Mouse (Mus musculus): ENCODE measurements at regions not wholly inside any gene's neighbourhood (a gene's known extent, or its start where the extent isn't known, plus 50 kb on each side); places are given as distances from the start of the nearest gene placed in this dataset.
A peak's percentile ranks its signal among the peaks of the same experiment; 100 is the strongest.

DNA sequence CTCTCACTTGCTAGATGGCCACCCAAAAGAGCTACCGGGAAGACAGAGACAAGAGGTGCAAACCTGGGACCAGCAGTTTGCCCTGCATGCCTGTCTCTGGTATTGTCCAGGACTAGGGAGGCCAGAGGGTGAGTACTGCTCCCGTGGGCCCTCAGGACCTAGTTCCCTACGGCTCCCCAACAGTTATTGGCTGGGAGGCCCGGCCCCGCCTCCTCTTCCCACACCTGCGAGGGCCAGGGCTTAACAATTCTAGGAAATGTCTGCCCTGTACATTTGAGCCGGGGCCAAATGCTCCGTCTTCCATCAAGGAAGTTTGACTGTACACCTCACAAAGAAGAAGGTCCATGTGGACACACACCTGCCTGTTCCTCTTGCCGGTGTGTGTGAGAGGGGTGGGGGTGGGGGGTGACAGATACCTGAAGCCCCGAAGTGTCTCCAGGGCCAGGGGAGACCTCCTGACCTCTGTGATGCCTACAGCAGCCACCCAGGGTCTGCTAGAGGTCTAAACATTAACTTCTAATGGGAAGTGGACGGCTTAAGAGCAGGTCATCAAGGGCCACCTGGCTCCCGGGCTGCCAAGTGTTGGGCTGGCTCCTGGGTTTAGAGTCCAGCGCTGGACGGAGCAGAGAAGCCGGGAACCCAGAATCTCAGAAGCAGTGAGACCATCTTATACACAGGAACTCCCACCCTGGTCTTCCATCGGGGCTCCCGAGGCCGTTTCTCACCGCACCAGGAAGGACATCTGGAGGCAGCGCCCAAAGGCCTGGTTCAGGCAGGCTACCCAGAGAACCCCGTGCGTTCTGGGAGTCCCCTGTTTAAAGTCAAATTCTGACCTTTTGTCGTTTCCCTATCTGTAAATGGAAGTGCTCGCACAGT lies 146.5 kb downstream of the Vegfa start:
- Histone ChIP-seq H3K9ac (ENCODE audit: low read depth, low read length) (no peak overlapping the region), H3K36me3 (ENCODE audit: control insufficient read depth, insufficient read depth, low read length) (no peaks in the 10 kb centered on the region), H3K27me3 (ENCODE audit: control insufficient read depth, insufficient read depth, low read length) (no peaks in the 10 kb centered on the region), H3K4me1 (ENCODE audit: control insufficient read depth, insufficient read depth, low read length) (peaks cover 24% of the 10 kb centered on the region), H3K4me3 (no peak overlapping the region), H3K79me2 (replicated peaks; ENCODE audit: control insufficient read depth, insufficient read depth, low read length) (no peaks in the 10 kb centered on the region), H3K27ac (peak overlapping the region; percentile 80)
- 34% methylated on average over 24 of the region's 24 CpGs for WGBS
- intact Hi-C loops (cut with DNase I), result loop anchor here (5.0 to 10.0 kb wide), 3 partner anchors 142 to 301 kb away; no protein-coding TSS in a partner anchor
- TF ChIP-seq CTCF (IDR thresholded peaks at IDR 0.05), result no peak
- no peak for TF ChIP-seq POLR2A (IDR thresholded peaks at IDR 0.05; ENCODE audit: insufficient read depth, low read depth, low read length)
- TF ChIP-seq EP300 (IDR thresholded peaks at IDR 0.05; ENCODE audit: insufficient read depth, low read depth, low read length), result no peak; the same call in 1 of the 2 replicates
- DNase-seq, result peak; percentile 72 to 80

DNA sequence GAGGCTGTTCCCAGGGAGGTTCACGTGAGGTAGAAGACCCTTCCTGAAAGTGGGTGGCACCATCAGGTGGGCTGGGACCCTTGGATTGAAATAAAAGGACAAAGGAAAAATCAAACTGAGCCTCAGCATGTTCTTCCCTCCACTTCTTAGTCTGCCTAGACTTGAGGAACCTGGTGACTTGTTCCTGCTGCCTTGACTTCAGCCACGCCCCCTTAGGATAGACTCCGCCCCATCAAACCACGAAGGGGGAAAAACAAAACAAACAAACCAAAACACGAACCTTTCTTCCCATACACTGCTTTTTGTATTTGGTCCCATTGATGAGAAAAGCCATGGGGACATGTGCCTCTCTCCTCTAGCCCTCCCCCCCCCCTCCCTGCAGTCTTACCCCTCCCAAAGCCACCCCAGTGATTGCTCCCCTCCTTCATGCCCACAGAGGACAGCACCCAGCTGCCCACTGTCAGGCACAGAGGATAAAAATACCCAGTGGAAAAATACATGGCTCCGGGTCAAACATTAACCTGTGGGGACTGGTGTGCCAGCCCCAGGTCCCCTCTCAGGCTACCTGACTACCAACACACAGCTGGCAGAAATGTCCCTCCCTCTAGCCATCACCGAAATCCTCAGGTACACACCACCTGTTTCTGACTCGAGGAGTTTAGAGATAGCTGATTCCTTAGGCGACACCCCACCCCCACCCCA lies 148.0 kb downstream of the Vegfa start:
- WGBS, result 74% methylated on average over 9 of the region's 9 CpGs
- Histone ChIP-seq H3K4me3 (no peak overlapping the region), H3K36me3 (ENCODE audit: control insufficient read depth, insufficient read depth, low read length) (no peaks in the 10 kb centered on the region), H3K27ac (no peak overlapping the region), H3K79me2 (replicated peaks; ENCODE audit: control insufficient read depth, insufficient read depth, low read length) (no peaks in the 10 kb centered on the region), H3K9ac (ENCODE audit: low read depth, low read length) (no peak overlapping the region), H3K4me1 (ENCODE audit: control insufficient read depth, insufficient read depth, low read length) (peaks cover 28% of the 10 kb centered on the region), H3K27me3 (ENCODE audit: control insufficient read depth, insufficient read depth, low read length) (no peaks in the 10 kb centered on the region)
- TF ChIP-seq POLR2A (IDR thresholded peaks at IDR 0.05; ENCODE audit: insufficient read depth, low read depth, low read length), result no peak
- no peak for TF ChIP-seq EP300 (IDR thresholded peaks at IDR 0.05; ENCODE audit: insufficient read depth, low read depth, low read length)
- no peak for TF ChIP-seq CTCF (IDR thresholded peaks at IDR 0.05)
- intact Hi-C loops (cut with DNase I), result loop anchor here (10.0 kb wide), 1 partner anchor 299 kb away; no protein-coding TSS in a partner anchor
- DNase-seq, result no peak

DNA sequence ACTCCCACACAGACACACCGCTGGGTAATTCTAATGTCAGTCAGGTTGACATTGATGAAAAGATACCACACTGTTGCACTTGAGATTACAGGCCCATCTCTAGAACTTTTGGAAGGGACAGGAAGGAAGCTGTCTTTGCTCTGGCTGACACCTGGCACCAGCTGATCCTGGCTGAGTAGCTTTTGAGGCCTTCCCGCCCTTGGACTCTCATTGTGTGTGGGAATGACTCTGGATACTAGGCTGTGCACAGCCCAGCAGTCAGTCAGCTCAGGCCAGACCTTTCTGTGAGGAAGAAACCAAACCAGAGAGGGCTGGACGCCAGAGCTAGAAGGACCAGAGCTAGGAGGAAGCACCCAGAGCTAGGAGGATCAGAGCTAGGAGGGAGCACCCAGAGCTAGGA lies 149.0 kb upstream of the 1600014C23Rik start:
- Histone ChIP-seq H3K79me2 (replicated peaks; ENCODE audit: control insufficient read depth, insufficient read depth, low read length) (no peaks in the 10 kb centered on the region), H3K27ac (no peak overlapping the region), H3K4me1 (ENCODE audit: control insufficient read depth, insufficient read depth, low read length) (peaks cover 27% of the 10 kb centered on the region), H3K27me3 (ENCODE audit: control insufficient read depth, insufficient read depth, low read length) (no peaks in the 10 kb centered on the region), H3K4me3 (no peak overlapping the region), H3K9ac (ENCODE audit: low read depth, low read length) (no peak overlapping the region), H3K36me3 (ENCODE audit: control insufficient read depth, insufficient read depth, low read length) (no peaks in the 10 kb centered on the region)
- WGBS, result 25% methylated on average over 3 of the region's 3 CpGs
- intact Hi-C loops (cut with DNase I), result loop anchor here (10.0 kb wide), 1 partner anchor 298 kb away; no protein-coding TSS in a partner anchor
- no peak for DNase-seq
- TF ChIP-seq EP300 (IDR thresholded peaks at IDR 0.05; ENCODE audit: insufficient read depth, low read depth, low read length), result no peak

DNA sequence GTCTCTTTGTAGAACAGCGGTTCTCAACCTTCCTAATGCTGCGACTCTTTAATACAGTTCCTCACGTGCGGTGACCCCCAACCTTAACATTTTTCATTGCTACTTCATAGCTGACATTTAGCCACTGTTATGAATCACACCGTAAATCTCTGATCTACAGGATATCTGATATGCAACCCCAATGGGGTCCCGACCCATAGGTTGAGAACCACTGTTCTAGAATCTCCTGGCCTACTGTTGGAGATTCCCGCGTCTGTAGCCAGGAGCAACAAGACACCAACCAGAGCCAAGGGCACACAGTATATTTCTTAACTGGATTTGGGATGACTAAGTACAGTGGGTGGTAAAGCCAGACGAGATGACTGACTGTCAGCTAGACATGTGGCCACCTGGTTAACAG lies 147.6 kb upstream of the 1600014C23Rik start:
- H3K27ac ChIP-seq, result no peak overlapping the region
- H3K79me2 ChIP-seq (replicated peaks; ENCODE audit: control insufficient read depth, insufficient read depth, low read length), result no peaks in the 10 kb centered on the region
- TF ChIP-seq EP300 (IDR thresholded peaks at IDR 0.05; ENCODE audit: insufficient read depth, low read depth, low read length) (no peak), POLR2A (IDR thresholded peaks at IDR 0.05; ENCODE audit: insufficient read depth, low read depth, low read length) (no peak), CTCF (IDR thresholded peaks at IDR 0.05) (no peak)
- H3K9ac ChIP-seq (ENCODE audit: low read depth, low read length), result no peak overlapping the region
- H3K4me3 ChIP-seq, result no peak overlapping the region
- no peaks in the 10 kb centered on the region for H3K27me3 ChIP-seq (ENCODE audit: control insufficient read depth, insufficient read depth, low read length)
- intact Hi-C loops (cut with DNase I), result loop anchor here (10.0 kb wide), 1 partner anchor 296 kb away; no protein-coding TSS in a partner anchor
- H3K4me1 ChIP-seq (ENCODE audit: control insufficient read depth, insufficient read depth, low read length), result peaks cover 22% of the 10 kb centered on the region
- 94% methylated on average over 9 of the region's 9 CpGs for WGBS
- DNase-seq, result no peak
- H3K36me3 ChIP-seq (ENCODE audit: control insufficient read depth, insufficient read depth, low read length), result no peaks in the 10 kb centered on the region

DNA sequence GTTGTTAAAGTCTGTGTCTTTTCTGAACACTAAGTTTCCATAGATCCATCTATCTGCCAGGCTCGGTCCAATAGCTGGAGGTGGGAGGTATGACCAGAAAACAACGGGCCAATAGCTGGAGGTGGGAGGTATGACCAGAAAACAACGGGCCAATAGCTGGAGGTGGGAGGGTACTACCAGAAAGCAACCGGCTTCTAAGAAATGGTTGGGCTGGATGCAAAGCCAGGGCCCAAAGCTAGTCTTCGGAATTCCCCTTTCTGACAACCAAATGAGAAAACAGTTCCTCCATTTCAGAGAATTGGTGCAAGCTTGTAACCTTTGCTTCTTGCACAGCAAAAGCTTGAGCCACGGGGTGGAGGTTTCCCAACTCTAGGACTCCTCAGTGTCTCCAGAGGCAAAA lies 147.1 kb upstream of the 1600014C23Rik start:
- 84% methylated on average over 6 of the region's 6 CpGs for WGBS
- intact Hi-C loops (cut with DNase I), result loop anchor here (10.0 kb wide), 1 partner anchor 296 kb away; no protein-coding TSS in a partner anchor
- TF ChIP-seq CTCF (IDR thresholded peaks at IDR 0.05) (no peak), EP300 (IDR thresholded peaks at IDR 0.05; ENCODE audit: insufficient read depth, low read depth, low read length) (no peak), POLR2A (IDR thresholded peaks at IDR 0.05; ENCODE audit: insufficient read depth, low read depth, low read length) (no peak)
- Histone ChIP-seq H3K27ac (no peak overlapping the region), H3K9ac (ENCODE audit: low read depth, low read length) (no peak overlapping the region), H3K79me2 (replicated peaks; ENCODE audit: control insufficient read depth, insufficient read depth, low read length) (no peaks in the 10 kb centered on the region), H3K36me3 (ENCODE audit: control insufficient read depth, insufficient read depth, low read length) (no peaks in the 10 kb centered on the region), H3K27me3 (ENCODE audit: control insufficient read depth, insufficient read depth, low read length) (no peaks in the 10 kb centered on the region), H3K4me1 (ENCODE audit: control insufficient read depth, insufficient read depth, low read length) (peaks cover 16% of the 10 kb centered on the region), H3K4me3 (no peak overlapping the region)
- no peak for DNase-seq
